Mouse (Mus musculus) lung, postnatal 36 days (tissue): ENCODE measurements around the gene Zdhhc12.

Source experiments
- DNase-seq: peaks from one replicate; pipeline ENCODE4 v3.0.0; 2022; ENCODE audit warnings: mixed read lengths

Zdhhc12 gene

GRCm38 (mm10) chr2:30095882-30096527 lies 2.6 kb upstream of the Zdhhc12 start:
- DNase-seq = peak; percentile 81

- no peak for DNase-seq
Measured at GRCm38 (mm10) chr2:30094208-30094588, 750 bp upstream of the Zdhhc12 start.

DNA sequence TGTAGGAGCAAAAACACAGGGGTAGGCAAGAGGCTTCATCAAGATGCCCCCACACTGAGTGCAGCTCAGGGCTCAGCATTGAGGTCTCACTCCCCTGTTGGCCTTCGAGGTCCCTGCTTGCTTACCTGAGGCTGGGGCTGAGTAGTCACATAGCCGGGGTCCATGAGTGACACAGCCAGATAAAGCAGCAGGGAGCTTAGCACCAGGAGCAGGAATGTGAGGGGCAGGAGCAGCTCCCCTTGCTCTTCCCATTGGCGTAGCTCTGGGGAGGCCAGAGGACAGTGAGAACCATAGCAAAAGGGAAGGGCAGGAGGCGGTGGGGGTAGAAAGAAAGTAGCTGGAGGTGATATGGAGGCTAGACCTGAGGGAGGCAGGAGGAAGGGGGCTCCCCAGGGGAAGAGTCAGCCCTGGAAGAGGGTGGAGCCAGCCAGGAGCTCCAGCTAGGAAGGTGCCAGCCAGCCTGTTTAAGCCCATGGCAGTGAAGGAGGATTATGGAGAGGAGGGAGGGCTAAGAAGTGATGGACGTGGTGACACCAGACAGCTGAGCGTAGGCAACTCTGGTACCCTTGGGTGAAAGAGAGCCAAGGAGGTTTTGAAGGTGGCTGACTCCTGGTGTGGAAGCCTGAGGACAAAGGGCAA lies 1.0 kb downstream of the Zdhhc12 start:
- no peak for DNase-seq

DNA sequence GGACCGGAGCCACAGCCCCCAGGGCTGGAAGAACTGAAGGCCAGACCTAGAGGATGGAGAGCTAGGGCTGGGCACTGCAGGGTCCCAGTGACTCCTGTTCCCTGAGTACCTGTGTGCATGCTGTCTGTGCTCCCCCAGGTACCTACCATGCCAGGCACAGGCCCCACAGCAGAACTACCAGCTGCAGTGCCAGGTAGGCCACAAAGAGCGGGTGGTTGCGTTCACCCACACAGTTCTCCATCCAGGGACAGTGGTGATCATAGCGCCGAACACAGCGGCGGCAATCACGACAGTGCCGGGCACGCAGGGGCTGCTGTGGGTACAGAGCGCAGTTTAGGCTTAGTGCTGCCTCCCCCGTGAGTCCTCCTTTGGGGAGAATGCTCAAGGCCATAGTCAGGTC lies 1.9 kb downstream of the Zdhhc12 start:
- no peak for DNase-seq

GRCm38 (mm10) chr2:30087310-30087709 lies 6.1 kb downstream of the Zdhhc12 start:
- no peak for DNase-seq

- DNase-seq = no peak
Measured at GRCm38 (mm10) chr2:30084632-30085031, 8.8 kb downstream of the Zdhhc12 start.

DNA sequence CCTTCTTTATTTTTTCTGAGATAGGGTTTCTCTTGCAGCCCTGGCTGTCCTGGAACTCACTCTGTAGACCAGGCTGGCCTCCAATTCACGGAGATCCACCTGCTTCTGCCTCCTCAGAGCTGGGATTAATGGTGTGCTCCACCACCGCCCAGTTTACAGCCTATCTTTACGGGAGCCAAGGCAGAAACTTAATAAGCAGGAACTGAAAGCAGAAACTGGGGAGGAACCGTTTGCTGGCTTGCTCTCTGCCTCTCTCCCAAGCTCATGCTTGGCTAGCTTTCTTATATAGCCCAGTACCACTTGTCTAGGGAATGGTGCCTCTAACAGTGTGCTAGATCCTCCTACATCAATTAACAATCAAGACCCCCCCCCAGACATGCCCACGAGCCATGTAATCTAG lies 9.3 kb downstream of the Zdhhc12 start:
- DNase-seq = no peak

DNA sequence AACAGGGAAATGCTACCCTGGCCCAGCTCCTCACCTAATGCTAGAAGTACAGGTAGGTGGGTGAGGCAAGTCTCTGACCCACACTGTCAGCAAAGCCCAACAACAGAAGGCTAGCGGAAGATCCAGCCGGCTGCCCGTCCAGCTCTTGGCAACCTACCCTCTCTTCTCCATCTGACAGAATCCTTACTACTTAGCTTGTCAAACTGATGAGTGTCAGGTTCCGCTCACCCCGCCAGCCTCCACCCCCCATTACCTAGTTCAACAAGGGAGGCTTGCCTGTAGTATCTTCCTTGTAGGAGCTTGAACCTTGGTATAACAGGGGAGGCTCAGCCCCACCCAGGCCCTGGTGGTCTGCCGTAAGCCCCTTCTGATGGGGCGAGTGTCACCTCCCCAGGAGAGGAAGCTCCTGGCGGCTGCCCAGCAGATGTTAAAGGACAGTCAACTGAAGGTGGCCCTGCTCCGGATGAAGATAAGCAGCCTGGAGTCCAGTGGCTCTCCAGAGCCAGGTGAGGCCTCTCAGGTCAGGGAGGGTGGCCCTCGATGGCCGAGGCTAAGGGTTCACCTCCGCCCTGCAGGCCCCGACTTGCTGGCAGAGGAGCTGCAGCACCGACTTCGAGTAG lies 13.2 kb downstream of the Zdhhc12 start:
- no peak for DNase-seq

GRCm38 (mm10) chr2:30078760-30079159 lies 14.7 kb downstream of the Zdhhc12 start:
- DNase-seq = no peak

DNA sequence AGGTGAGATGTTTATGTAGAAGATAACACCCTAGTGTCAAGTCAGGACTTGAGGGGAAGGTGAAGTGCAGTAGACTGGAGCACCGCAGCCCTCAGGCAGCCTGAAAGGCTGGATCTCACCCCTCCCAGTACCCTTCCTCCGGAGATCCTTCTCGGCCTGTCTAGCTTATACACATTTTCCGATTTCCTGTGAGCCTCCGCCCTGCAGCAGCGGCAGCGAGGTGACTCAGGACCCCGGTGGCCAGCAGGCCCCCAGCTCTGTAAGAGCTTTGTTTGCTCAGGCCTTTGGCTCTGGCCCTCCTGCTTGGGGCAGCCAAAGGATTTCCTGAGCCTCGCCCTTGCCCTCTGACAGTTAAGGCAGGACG lies 15.1 kb downstream of the Zdhhc12 start:
- peak; percentile 69 for DNase-seq

GRCm38 (mm10) chr2:30077502-30078348 lies 15.7 kb downstream of the Zdhhc12 start, which contains the start of gene Pkn3:
Pkn3 (plus strand) TSS chr2:30077684.
- DNase-seq = peak; percentile 88

- no peak for DNase-seq
Measured at GRCm38 (mm10) chr2:30076959-30077358, 16.5 kb downstream of the Zdhhc12 start.

DNA sequence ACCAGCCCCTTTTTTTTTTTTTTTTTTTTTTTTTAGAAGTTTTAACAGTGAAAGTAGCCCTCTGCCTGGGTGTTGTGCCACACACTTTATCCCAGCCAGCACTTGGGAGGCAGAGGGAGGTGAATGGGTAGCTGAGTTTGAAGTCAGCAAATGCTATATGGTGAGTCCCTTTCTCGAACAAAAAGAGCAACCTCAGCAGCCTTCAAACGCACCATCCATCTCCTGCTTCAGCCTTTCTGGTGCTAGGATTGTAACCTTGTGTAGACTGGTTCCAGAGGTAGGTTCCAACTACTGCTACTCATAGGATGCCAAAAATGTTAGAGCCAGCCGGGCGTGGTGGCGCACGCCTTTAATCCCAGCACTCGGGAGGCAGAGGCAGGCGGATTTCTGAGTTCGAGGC lies 17.0 kb downstream of the Zdhhc12 start:
- no peak for DNase-seq

GRCm38 (mm10) chr2:30075625-30076024 lies 17.8 kb downstream of the Zdhhc12 start:
- no peak for DNase-seq

DNA sequence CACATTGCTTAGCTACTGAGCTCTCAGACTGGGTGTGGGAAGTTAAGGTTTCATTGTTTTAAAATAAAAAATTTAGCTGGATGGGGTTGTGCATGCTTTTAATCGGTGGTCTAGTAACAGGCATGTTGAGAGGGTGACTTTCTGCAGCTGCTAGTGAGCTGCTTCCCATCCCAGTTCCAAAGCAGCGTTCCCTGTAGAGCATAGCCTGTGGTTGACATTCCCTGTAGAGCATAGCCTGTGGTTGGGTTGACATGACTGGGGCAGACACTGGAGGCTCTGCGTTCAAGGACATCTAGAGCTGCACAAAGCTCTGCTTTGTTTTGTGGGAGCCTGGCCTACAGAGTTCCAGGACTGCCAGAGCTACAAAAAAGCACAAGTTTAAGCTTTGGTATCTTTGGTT lies 20.2 kb downstream of the Zdhhc12 start:
- no peak for DNase-seq

DNA sequence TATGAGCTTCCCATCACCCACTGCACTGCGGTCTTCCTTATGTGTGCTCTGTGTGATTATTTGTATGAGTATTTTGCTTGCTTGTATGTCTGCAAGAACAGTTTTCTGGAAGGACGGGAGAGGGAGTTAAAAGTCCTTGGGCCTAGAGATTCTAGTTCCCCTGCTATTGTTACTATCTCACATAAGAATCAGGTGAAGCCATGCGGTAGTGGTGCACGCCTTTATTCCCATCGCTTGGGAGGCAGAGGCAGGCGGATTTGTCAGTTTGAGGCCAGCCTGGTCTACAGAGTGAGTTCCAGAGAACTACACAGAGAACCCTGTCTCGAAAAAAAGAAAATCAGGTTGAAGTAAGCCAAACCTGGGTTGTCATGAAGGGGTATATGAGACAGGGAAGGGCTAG lies 20.6 kb downstream of the Zdhhc12 start:
- no peak for DNase-seq

DNA sequence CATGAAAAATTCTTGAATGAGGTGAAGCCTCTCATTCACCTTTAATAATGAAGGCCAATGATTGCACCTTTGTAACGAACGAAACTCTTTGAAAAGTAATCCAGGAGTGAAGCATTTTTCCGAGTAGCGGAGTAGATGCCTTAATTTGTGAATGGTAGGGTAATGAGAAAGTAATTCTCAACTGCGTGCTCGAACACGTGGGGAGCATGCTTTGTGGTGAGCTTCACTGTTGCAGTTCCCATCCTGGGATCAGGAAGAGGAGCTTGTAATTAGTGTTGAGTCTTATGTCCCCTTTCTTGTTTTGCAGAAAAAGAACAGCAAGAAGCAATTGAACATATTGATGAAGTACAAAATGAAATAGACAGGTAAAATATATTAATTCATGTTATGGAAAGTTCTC lies 25.5 kb downstream of the Zdhhc12 start:
- no peak for DNase-seq

GRCm38 (mm10) chr2:30067031-30067888 lies 26.2 kb downstream of the Zdhhc12 start:
- DNase-seq = peak; percentile 39

GRCm38 (mm10) chr2:30066046-30066901 lies 27.2 kb downstream of the Zdhhc12 start:
- DNase-seq = peak; percentile 96

DNA sequence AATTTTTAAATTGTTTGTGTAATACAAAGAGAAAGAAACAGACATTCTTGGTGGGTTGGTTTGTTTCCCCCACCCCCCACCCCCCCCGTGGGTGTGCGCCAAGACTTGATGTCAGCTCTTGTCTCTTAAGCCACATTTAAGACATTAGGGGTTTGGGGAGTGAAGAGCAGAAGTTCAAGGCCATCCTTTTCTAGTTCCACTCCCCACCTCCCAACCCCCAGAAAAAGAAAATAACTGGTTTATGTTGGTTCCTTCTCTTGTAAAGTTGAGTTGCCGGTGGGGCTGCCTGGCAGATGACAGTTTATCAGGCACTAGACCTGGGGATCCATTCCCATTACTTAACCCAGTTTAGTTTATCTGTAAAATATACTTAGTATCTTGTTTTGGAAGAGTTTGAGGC lies 29.1 kb downstream of the Zdhhc12 start:
- no peak for DNase-seq

DNA sequence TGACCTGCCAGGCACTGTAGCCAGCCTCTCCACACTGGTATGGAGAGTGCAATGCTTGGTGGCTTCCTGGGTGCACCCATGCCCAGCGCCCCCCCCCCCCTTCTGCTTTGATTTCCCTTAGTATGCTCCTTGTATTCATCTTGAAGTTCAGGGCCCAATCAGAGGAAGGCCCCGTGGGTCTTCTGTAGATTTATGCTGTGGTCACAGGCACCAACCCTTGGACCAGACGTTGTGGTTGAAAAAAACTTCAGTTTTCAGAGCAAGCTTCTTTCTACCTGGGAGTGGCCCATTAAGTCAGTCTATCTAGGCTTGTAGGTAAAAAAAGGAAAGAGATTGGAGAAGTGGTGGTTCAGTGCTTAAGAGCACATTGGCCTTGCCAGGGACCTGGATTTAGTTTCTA lies 29.7 kb downstream of the Zdhhc12 start:
- DNase-seq = no peak

- DNase-seq = no peak
Measured at GRCm38 (mm10) chr2:30063235-30063634, 30.2 kb downstream of the Zdhhc12 start.
